Mouse (Mus musculus): Measurements from ENCODE around the gene Gm37240.
"Not testable (repeated sequence)": the region's sequence is repeated elsewhere in the genome, so short reads cannot be mapped to it uniquely, and the experiment has no call there.

The Gm37240 gene

DNA sequence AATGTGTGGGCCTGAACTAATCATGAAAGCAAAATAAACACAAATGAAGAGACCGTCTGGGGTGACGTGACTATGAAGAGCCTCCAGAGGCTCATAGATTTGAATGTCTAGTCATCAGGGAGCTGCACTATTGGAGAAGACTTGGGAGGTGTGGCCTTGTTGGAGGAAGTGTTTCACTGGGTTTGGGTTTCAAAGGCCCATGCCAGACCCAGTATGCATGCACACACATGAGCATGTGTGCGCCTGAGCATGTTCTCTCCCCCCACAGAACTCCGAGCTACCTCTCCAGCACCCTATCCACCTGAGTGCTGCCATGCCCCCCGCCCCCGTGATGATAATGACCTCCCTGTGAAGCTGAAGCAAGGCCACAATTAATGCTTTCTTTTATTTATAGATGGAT, 1317.7 kb downstream of the Gm37240 start:
- DNase-seq: no peak

GRCm38 (mm10) chr3:84568540-84568939, 1318.8 kb downstream of the Gm37240 start:
- no peak for DNase-seq

DNA sequence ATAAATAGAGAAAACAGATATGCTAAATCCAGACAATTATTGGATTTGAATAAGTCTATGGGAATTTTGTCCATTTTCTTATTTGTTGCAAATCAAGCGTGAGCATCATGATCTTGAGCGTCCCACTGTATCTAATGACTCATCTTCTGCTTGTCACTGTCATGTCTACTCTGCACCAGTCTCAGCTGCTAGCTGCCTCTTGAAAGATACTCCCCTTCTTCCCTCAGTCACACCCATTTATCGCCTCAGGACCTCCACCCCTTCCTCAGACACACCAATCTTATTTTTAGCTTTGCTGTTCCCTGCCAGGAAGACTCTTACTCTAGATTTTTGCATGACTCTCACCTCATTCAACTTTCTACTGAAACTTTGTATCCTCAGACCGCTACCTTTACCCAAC, 1323.9 kb downstream of the Gm37240 start:
- DNase-seq: no peak

DNA sequence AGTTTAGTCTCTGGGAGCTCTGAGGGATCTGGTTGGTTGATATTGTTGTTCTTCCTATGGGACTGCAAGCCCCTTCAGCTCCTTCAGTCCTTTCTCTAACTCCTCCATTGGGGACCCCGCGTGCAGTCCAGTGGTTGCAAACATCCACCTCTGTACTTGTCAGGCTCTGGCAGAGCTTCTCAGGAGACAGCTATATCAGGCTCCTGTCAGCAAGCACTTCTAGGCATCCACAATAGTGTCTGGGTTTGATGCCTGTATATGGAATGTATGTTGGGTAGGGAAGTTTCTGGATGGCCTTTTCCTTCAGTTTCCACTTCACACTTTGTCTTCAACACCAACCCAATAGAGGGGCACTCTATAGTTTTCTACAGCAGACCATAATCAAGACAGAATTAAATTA, 1324.4 kb downstream of the Gm37240 start:
- DNase-seq: not testable (repeated sequence)

DNA sequence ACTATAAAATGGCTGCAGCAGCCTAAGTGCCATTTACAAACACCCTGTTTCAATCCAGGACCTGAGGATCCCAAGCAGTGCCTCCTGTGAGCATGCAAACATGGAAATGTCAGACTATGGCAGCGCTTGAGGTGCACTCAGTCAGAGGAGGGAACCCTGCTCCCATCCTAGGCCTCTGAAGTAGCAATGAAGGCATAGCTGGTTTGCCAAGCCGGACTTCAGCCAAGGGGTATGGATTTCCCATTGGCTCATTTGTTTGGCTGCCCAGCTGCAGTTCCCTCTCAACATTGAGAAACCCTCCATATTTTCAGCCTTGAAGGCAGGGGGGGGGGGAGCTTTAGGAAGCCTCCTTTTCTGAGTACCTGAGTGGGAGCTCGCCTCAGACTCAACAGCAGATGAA, 1329.0 kb downstream of the Gm37240 start:
- DNase-seq: no peak

GRCm38 (mm10) chr3:84555780-84556179, 1331.5 kb downstream of the Gm37240 start:
- DNase-seq: no peak

DNA sequence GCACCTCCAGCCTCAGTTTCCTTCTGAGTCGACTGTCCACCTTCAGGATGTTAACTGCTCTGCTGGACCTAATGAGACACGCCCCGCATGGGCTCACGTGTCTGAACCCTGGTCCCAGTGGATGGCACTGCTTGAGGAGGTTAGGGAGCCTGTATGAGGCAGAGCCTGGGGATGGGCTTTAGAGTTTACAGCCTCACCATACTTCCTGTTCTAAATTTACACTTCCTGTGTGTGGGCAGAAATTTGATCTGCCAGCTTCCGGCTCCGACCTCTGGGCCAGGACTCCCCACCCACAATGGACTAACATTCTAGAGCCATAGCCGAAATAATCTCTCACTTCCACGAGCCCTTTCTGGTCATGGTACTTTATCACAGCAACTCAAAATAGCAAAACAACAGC, 1340.1 kb downstream of the Gm37240 start:
- DNase-seq: peak; percentile 11 to 27

- peak; percentile 38 to 59 for DNase-seq
Observed at GRCm38 (mm10) chr3:84542450-84542849, 1344.9 kb downstream of the Gm37240 start.

GRCm38 (mm10) chr3:84541881-84542280, 1345.4 kb downstream of the Gm37240 start:
- no peak for DNase-seq

GRCm38 (mm10) chr3:84540640-84541039, 1346.7 kb downstream of the Gm37240 start:
- no peak for DNase-seq

- DNase-seq: no peak
Observed at GRCm38 (mm10) chr3:84536987-84537386, 1350.3 kb downstream of the Gm37240 start.

- DNase-seq: no peak
Observed at GRCm38 (mm10) chr3:84533227-84533626, 1354.1 kb downstream of the Gm37240 start.

DNA sequence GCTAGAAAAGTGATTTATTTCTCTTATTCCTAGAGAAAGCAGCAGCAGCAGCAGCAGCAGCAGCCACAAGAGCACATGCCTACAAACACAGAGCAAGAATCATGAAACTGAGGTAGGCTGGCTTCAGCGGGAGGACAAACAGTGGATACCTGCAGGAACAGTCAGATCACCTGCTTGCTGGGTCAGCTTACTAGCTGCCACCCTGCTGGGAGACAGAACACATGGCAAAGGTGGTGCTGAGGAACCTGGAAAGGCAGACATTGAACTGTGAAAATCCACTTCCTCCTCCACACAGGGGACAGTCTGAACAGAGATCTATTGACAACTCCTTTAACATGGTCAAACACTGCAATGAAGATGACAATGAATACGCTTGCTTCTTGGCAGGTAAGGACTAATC, 1358.3 kb downstream of the Gm37240 start:
- DNase-seq: no peak

GRCm38 (mm10) chr3:84524952-84525351, 1362.4 kb downstream of the Gm37240 start:
- no peak for DNase-seq

GRCm38 (mm10) chr3:84516163-84516562, 1371.2 kb downstream of the Gm37240 start:
- DNase-seq: no peak

DNA sequence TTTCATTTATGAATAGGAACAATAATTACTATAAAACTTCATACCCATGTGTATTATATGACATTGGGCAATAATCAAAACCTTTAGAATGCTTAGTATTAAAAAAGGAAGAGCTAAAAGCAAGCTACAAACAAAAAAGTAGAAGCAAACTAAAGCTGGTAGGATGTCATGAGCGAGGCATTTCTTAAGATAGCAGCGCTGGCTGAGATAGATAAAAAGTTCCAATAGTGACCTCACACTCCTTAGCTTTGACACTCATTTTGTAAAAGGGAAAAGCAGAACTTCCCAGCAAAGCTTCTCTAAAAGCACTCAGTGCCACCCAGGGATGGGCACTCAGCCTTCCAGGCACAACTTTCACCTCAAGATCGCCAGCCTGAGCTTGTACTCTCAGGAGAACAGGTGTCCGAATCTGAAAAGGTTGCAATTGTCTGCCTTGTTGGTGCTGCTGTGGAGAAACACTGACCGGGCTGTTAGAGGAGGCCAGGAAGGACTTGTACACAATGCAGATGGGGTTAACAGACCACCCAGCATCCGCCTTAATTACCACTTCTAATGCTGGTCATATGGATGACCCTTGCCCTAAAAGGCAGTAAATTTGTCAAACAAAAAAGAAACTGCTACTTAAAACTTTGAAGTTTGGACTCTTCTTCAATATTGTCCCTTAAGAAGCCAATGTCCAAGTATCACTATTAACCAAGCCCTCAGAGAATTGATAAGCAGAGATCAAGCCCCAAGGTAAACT, 1374.4 kb downstream of the Gm37240 start:
- no peak for DNase-seq

DNA sequence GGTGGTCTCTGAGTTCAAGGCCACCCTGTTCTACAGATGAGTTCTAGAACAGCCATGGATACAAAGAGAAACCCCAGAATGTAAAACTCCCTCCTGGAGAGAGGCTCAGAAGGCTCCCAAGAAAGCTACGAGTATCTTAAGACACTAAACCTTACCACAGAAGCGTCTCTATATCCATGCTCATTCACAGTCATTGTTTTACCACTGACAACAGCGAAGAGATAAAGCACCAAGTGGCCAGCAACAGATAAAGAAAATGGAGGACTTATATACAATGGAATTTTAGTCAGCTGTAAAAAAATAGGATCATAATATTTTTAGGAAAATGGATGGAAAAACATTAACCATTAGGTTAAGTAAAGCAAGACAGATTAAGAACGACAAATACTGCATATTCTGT, 1382.1 kb downstream of the Gm37240 start:
- DNase-seq: no peak

DNA sequence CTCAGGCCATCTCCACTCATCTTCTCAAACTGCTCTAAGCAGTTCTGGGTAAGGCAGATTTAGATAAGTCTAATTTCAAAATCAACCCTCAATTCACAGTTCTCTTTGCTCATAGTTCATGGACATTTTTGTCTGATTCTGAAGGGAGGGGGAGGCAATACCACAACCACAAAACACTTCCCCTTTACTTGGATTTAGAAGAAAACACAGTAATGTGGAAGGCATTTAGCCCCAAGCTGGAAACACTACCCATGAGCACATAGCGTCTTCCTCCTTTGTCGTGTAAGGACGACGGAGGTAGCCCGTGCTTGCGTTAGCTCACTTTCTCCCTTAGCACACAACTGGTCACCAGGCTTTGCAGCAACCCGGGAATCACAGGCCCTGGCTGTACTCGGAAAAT, 1383.0 kb downstream of the Gm37240 start:
- DNase-seq: no peak

DNA sequence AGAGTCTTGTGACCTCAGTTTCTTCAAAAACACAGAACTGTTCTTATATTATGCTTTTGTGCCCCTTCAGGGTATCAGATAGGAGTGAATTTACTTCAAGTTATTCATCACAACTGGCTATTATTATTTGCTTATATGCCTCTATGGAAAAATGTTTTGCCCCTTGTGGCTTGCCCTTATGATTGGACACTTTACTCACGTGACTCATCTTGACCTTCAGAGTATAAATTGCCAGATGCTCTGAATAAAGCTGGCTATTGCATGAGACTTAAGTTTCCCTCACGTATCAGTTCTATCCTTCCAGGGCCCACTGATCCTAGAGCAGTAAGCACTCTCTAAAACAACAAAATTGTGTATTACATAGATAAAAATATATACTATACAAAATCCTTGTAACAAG, 1385.2 kb downstream of the Gm37240 start:
- DNase-seq: no peak

GRCm38 (mm10) chr3:84500491-84500890, 1386.8 kb downstream of the Gm37240 start:
- no peak for DNase-seq

- no peak for DNase-seq
Observed at GRCm38 (mm10) chr3:84497718-84498117, 1389.6 kb downstream of the Gm37240 start.

DNA sequence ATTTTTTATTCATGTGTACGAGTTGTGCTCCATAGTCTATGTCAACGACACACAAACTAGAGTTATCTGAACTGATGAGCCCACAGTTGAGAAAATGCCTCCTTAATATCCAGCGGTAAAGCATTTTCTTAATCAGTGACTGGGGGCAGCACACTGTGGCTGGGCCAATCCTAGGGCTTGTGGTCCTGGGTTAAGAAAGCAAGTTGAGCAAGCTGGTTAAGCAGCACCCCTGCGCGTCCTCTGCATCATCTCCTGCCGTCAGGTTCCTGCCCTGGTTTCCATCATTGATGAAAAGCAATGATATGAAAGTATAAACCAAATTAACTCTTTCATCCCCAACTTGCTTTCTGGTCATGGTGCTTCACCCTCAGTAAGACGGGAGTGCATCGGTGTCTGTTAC, 1394.7 kb downstream of the Gm37240 start:
- no peak for DNase-seq

GRCm38 (mm10) chr3:84492148-84492547, 1395.2 kb downstream of the Gm37240 start:
- DNase-seq: no peak

DNA sequence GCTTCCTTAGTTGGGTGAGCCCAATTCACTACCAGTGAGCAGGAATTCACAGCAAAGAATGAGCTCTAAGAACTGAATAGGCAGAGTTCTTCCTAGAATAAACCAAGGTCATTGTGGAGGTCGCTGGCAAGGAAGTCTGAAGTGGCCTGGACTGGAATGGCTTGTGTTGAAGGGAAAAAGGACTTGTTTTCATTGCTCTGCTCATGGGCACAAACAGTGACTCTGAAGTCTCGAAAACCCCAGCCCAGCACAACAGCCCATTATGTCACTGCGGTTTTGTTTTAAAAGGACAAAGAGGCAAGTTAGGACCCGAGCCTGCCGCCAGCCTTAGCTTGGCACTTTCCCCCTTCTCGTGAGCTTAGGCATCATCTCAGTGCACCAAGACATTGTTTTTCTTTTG, 1398.6 kb downstream of the Gm37240 start:
- DNase-seq: no peak

DNA sequence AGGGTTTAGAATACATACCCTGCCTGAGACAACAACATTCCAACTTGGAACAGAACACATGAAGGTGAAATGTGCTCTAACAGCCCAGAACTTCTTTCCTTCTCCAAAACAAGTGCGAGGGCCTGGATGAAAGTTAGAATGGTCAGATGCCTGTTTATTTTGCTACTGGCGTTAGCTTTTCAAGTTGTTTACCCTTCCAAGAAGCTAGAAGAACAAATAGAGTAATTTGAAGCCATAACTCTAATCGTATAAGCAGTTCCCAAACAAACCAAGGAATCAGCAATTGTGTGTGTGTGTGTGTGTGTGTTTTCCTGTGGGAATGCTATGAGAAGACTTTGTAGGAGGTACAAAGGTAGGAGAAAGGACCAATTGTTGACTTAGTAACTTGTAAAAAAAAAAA, 1402.4 kb downstream of the Gm37240 start:
- no peak for DNase-seq

Data from thymus, postnatal 36 days (tissue).